Mouse (Mus musculus) intestine, embryonic 16.5 days (tissue): ENCODE measurements around the gene Fgfr2. TPM values are rescaled to one million over a fixed set of nuclear protein-coding genes. Genes with fewer than 3 reads are reported as not detected.

Experiments
- ATAC-seq: fragments of 200-750 bp; cut with Nextera tagmentation; 2 replicates; pipeline ENCODE4 v1.8.0; 2017; ENCODE audit warnings: moderate TSS enrichment, moderate library complexity
- H3K27ac ChIP-seq: fragments of 300-500 bp; sonication (generic); 2 replicates; pipeline ENCODE4 v1.5.1; 2014; ENCODE audit warnings: mild to moderate bottlenecking, low read length
- H3K27me3 ChIP-seq: fragments of 300-500 bp; sonication (generic); replicated peaks from 2 replicates; pipeline ENCODE4 v1.6.1; 2014; ENCODE audit warnings: low read length, control low read depth, mixed read lengths; ENCODE audit not compliant: control insufficient read depth, insufficient read depth
- H3K36me3 ChIP-seq: fragments of 300-500 bp; sonication (generic); 2 replicates; pipeline ENCODE4 v1.6.1; 2014; ENCODE audit warnings: low read length, control low read depth; ENCODE audit not compliant: control insufficient read depth, insufficient read depth
- H3K4me1 ChIP-seq: fragments of 300-500 bp; sonication (generic); 2 replicates; pipeline ENCODE4 v1.6.1; 2014; ENCODE audit warnings: low read length, control low read depth, mixed read lengths; ENCODE audit not compliant: control insufficient read depth, insufficient read depth
- H3K4me2 ChIP-seq: fragments of 300-500 bp; sonication (generic); 2 replicates; pipeline ENCODE4 v1.6.1; 2014; ENCODE audit warnings: low read depth, low read length, control low read depth
- H3K4me3 ChIP-seq: fragments of 300-500 bp; sonication (generic); 2 replicates; pipeline ENCODE4 v1.5.1; 2014; ENCODE audit warnings: mild to moderate bottlenecking, low read length
- H3K9ac ChIP-seq: fragments of 300-500 bp; sonication (generic); 2 replicates; pipeline ENCODE4 v1.6.1; 2014; ENCODE audit warnings: low read depth, low read length
- H3K9me3 ChIP-seq: fragments of 300-500 bp; sonication (generic); 2 replicates; pipeline ENCODE4 v1.6.1; 2016; ENCODE audit warnings: low read length, control low read depth; ENCODE audit not compliant: control insufficient read depth
- WGBS: fragments of 180-500 bp; shearing (Covaris S2); extraction: QIAGEN DNeasy Blood & Tissue Kit; methylation state at CpG from one replicate; pipeline ENCODE4 v1.1.7; 2014; 5-methylcytosine and 5-hydroxymethylcytosine counted together
- polyA plus RNA-seq: library from polyadenylated mRNA; unstranded; fragments of >200 nt; fragmentation: Nextera tagmentation; extraction: Ambion mirVana; gene quantifications from 2 replicates; pipeline ENCODE4 v1.2.1, GENCODE M21; 2015

Gene Fgfr2
- polyA plus RNA-seq, 1 experiment from 2014 or later, result 47.3 TPM

DNA sequence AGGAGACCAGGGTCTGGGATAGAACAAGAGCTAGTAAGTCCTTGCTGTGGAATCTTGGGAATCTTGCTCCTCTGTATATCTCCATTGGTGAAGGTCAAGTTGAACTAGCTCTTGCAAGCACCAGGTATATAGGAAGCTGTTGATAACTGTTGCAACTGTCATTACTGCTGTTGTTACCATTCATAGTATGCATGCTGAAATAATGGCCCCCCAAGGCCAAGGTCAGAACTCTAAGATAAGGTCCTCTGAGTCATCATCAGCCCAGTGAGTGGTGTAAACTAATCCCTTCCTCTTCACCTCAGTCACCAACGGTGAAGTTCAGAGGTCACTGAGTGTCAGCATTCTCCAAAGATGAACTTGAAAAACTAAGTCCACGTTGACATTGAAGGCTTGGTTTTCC, 710.6 kb downstream of the Fgfr2 start:
- Histone ChIP-seq H3K27me3 (no peaks in the 10 kb centered on the region), H3K27ac (no peak overlapping the region), H3K9me3 (no peaks in the 10 kb centered on the region), H3K4me1 (no peaks in the 10 kb centered on the region), H3K4me3 (no peak overlapping the region), H3K36me3 (no peaks in the 10 kb centered on the region), H3K4me2 (no peak overlapping the region), H3K9ac (no peak overlapping the region)
- 49% methylated on average over 2 of the region's 2 CpGs for WGBS
- ATAC-seq, result peak; percentile 71

DNA sequence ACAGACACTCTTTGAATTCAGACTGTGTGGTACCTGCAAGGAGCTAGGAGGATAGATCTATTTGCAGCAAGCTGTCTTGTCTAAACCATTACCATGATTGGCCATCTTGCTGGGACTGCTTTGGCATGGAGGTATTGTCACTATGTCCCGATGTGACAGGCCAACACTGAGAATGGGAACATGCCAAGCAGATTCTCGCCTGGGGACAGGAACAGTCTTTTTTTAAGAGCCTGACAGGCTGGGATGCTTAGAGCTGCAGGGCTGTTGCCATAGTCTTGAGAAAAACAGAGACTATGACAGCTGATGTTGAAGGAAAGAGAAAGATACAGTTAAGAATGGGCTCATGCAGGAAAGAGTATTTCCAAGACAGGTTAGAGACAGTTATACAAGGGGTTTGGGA, 711.4 kb downstream of the Fgfr2 start:
- 81% methylated on average over 2 of the region's 2 CpGs for WGBS
- H3K27ac ChIP-seq, result no peak overlapping the region

DNA sequence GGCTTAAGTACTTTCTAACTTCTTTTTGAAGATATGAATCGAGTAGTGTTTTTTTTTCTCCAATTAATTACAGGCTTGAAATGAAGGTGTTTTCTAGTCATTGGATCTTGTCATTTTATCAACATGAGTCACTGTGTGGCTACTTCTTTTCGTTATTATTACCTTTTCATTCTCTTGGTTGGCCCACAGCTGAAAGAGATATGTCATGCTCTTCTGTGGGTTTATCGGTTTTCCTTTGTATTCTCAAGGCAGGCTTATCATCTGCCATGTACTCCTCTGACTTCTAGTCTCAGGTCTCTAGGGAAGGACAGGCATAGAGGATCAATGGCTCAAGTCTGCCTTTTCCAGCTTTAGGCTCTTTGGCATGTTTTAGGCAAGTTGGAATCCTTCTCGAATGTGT, 712.2 kb downstream of the Fgfr2 start:
- Histone ChIP-seq H3K27me3 (no peaks in the 10 kb centered on the region), H3K27ac (no peak overlapping the region), H3K4me3 (no peak overlapping the region), H3K9me3 (no peaks in the 10 kb centered on the region), H3K9ac (no peak overlapping the region), H3K36me3 (no peaks in the 10 kb centered on the region), H3K4me2 (no peak overlapping the region), H3K4me1 (no peaks in the 10 kb centered on the region)
- no peak for ATAC-seq
- 89% methylated on average over 4 of the region's 4 CpGs for WGBS

More for the DNA sequence above, 711.4 kb downstream of the Fgfr2 start:
- Histone ChIP-seq H3K4me2 (no peak overlapping the region), H3K4me3 (no peak overlapping the region), H3K36me3 (no peaks in the 10 kb centered on the region), H3K9ac (no peak overlapping the region), H3K9me3 (no peaks in the 10 kb centered on the region), H3K27me3 (no peaks in the 10 kb centered on the region), H3K4me1 (no peaks in the 10 kb centered on the region)
- ATAC-seq, result no peak

DNA sequence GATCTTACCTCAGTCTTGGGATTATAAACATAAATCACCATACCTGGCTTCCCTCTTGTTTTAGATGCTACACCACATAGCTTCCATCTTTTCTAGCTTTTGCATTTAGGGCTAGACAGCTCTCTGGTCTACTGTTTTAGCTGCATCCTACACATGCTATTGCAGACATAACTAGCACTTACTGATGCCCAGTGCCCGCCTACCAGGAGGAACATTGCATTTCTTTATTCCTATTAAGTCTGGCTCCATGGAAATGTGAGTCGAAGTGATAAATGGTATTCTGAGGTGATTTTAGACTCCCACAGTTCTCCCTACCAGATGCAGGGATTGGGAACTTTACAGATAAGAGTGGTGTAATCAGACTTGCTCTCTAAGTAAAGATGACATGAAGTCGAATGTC, 713.3 kb downstream of the Fgfr2 start:
- Histone ChIP-seq H3K9me3 (no peaks in the 10 kb centered on the region), H3K4me2 (no peak overlapping the region), H3K27ac (no peak overlapping the region), H3K9ac (no peak overlapping the region), H3K27me3 (no peaks in the 10 kb centered on the region), H3K4me3 (no peak overlapping the region), H3K36me3 (no peaks in the 10 kb centered on the region), H3K4me1 (no peaks in the 10 kb centered on the region)
- no peak for ATAC-seq
- 85% methylated on average over 3 of the region's 3 CpGs for whole genome bisulfite sequencing

DNA sequence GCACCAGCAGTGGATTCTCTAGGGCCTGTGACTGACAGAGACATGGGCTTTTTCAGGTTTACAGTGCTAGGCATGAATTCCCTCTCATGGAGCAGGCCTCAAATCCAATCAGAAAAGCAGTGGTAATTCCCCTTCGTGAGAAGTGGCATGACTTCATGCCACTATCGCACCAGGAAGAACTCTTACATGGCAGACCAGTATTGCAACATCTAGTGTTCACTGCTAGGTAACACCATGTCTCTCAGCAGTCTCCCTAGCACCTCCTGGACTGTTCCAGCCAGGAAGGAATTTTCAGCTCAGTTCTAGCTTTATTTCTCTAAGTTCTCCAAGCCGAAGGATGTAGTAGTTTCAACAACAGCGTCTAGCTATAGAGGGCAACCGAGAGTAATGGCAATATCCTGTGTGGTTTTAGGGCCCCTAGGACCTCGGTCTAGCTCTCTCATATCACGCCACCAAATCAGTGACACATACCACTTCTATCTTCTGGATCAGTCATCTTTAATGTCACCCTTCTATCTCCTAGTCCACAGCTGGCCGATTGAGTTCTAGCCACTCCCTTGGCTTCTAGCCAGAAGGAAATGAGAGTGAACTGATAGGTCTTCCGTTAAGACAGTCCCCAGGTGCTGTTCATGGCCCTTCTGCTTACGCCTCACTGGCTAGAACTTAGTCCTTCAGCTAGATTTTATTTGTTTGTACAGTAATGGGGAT, 720.6 kb downstream of the Fgfr2 start:
- Histone ChIP-seq H3K9me3 (no peaks in the 10 kb centered on the region), H3K27me3 (no peaks in the 10 kb centered on the region), H3K9ac (no peak overlapping the region), H3K27ac (peak overlapping the region; percentile 17; the same call in 1 of the 2 replicates), H3K4me3 (no peak overlapping the region), H3K4me2 (no peak overlapping the region), H3K36me3 (no peaks in the 10 kb centered on the region), H3K4me1 (0 out of 2 replicates have a peak, but pooled peaks cover 7% of the 10 kb centered on the region)
- WGBS, result 63% methylated on average over 10 of the region's 10 CpGs
- ATAC-seq, result peak; percentile 91

DNA sequence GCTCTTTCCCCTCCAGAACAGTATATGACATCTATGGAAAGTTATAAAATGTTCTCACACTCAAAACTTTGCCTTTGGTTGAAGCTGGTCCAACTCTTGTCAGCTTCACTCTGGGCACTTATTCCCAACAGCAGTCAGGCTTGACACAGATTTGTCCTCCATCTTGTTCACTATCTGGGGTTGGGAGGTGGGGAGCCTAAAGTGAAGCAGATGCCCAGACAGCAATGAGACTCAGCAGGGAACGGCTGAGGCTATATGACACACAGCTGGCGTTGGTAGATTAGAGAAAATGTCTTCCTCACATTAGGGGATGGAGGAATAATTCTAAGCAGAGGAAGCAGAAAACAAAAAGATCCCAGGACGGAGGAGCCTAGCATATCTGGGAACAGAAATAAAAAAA, 724.7 kb downstream of the Fgfr2 start:
- no peaks in the 10 kb centered on the region for H3K9me3 ChIP-seq
- no peak overlapping the region for H3K9ac ChIP-seq
- H3K4me3 ChIP-seq, result no peak overlapping the region
- H3K4me1 ChIP-seq, result 0 out of 2 replicates have a peak, but pooled peaks cover 7% of the 10 kb centered on the region
- ATAC-seq, result no peak
- no peaks in the 10 kb centered on the region for H3K36me3 ChIP-seq
- no peak overlapping the region for H3K4me2 ChIP-seq
- no peaks in the 10 kb centered on the region for H3K27me3 ChIP-seq
- 80% methylated on average over 3 of the region's 3 CpGs for WGBS
- H3K27ac ChIP-seq, result no peak overlapping the region

DNA sequence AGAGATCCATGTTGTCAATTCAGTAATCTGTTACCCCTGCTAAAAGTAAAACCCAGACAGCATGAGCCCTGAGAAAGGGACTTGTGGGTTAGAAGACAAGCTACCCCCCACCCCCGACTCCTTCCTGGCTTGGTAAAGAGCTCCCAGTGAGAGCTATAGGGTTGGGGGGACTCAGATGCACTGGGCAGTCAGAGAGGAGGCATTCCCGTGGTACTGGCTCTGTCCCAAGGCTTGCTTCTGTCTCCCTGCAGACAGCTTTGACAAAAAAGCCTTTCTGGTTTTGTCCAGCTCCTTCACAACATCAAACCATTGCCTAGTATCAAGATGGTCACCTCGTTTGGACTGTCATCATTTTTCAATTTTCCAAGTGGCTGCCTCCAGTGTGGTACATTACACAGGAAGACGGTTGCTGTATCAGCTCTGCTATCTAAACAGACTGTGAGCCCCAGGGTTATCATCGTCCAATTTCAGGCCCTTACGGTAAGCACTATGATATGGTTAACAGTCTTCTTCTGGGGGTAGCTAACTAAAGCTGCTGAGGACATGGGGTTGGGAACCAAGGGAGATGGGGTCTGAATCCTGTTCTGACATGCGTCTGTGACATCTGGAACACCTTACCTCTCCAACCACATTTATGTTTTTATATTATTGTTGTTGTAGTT, 726.4 kb downstream of the Fgfr2 start:
- Histone ChIP-seq H3K4me3 (no peak overlapping the region), H3K9me3 (no peaks in the 10 kb centered on the region), H3K4me2 (no peak overlapping the region), H3K36me3 (no peaks in the 10 kb centered on the region), H3K4me1 (no peaks in the 10 kb centered on the region), H3K9ac (no peak overlapping the region), H3K27ac (no peak overlapping the region), H3K27me3 (no peaks in the 10 kb centered on the region)
- 62% methylated on average over 7 of the region's 7 CpGs for WGBS
- ATAC-seq, result no peak

DNA sequence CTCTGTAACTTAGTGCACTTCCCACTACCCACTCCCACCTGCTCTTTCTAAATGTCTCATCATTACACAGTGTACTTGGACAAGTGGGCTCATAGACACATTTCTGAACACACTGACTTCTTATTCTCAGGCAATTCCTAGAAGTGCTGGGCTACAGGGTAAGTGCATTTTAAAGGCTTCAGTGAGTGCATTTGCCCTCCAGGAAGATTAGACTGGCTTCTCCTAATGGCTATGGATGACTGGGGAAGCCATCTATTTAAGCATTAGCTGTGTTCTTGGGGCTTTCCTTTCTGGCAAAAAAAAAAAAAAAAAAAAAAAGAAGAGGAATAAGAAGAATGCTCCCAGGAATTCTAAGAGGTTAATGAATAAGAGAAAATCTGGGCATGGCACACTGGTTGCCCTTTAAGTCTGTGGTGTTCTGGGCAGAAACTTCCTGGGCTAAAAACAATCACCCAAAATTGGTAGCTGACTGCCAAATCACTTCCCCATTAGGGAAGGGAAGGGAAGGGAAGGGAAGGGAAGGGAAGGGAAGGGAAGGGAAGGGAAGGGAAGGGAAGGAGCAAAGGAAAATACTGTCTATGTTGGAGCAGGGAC, 729.5 kb downstream of the Fgfr2 start:
- no peak for ATAC-seq
- H3K27me3 ChIP-seq, result no peaks in the 10 kb centered on the region
- peaks cover 10% of the 10 kb centered on the region for H3K4me1 ChIP-seq
- H3K4me2 ChIP-seq, result no peak overlapping the region
- no peaks in the 10 kb centered on the region for H3K36me3 ChIP-seq
- H3K4me3 ChIP-seq, result no peak overlapping the region
- no peaks in the 10 kb centered on the region for H3K9me3 ChIP-seq
- H3K9ac ChIP-seq, result no peak overlapping the region
- no peak overlapping the region for H3K27ac ChIP-seq

DNA sequence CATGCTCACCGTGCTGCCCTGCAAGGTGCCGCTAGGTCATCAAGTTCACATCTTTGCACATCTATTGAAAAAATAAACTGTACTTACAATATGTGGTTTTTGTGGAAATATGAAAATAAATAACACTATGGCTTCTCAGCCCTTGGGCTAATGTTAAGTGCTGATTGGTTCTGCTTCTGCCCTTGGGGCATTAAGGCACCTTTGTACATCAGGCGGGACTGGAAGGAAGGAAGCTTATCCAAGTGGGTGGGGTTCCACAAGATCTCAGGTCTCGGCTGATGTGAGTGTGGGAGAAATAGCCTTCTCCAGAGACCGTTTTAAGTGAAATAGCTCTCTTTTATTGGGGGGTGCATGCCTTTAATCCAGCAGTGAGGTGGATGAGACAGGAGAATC, 730.1 kb downstream of the Fgfr2 start:
- WGBS, result 72% methylated on average over 5 of the region's 5 CpGs
- no peaks in the 10 kb centered on the region for H3K36me3 ChIP-seq
- no peak for ATAC-seq

More for the DNA sequence above, 730.1 kb downstream of the Fgfr2 start:
- H3K9ac ChIP-seq, result no peak overlapping the region
- H3K27ac ChIP-seq, result no peak overlapping the region
- H3K4me3 ChIP-seq, result no peak overlapping the region
- H3K4me2 ChIP-seq, result no peak overlapping the region
- peaks cover 13% of the 10 kb centered on the region for H3K4me1 ChIP-seq
- no peaks in the 10 kb centered on the region for H3K9me3 ChIP-seq
- H3K27me3 ChIP-seq, result no peaks in the 10 kb centered on the region
